Mouse (Mus musculus) ES-E14 (cell line): ENCODE measurements around the gene Gal3st4.

Experiments used
- CHD2 ChIP-seq: IDR thresholded peaks from 2 replicates; pipeline ENCODE4 v1.6.1; 2014; ENCODE audit warnings: mild to moderate bottlenecking, low read depth, low read length, inconsistent platforms
- HCFC1 ChIP-seq: IDR thresholded peaks from 2 replicates; pipeline ENCODE4 v1.6.1; 2012; ENCODE audit warnings: low read length, inconsistent platforms, borderline replicate concordance; ENCODE audit not compliant: insufficient read depth
- MAFK ChIP-seq: IDR thresholded peaks from 2 replicates; pipeline ENCODE4 v1.6.1; 2014; ENCODE audit warnings: mild to moderate bottlenecking, low read depth, low read length, inconsistent platforms; ENCODE audit not compliant: insufficient read depth
- ZC3H11A ChIP-seq: IDR thresholded peaks from 2 replicates; pipeline ENCODE4 v1.6.1; 2012; ENCODE audit warnings: low read depth, mild to moderate bottlenecking, inconsistent platforms, low read length, borderline replicate concordance
- ZNF384 ChIP-seq: IDR thresholded peaks from 2 replicates; pipeline ENCODE4 v1.6.1; 2012; ENCODE audit warnings: low read depth, low read length, inconsistent platforms

GRCm38 (mm10) chr5:138277994-138278393 lies 5.4 kb upstream of the Gal3st4 start:
- TF ChIP-seq HCFC1 = no peak
- TF ChIP-seq ZC3H11A = no peak
- TF ChIP-seq CHD2 = no peak
- no peak for TF ChIP-seq MAFK
- TF ChIP-seq ZNF384 = no peak
